Mouse (Mus musculus): Measurements from ENCODE around the gene Gm6121. TPM values are rescaled to one million over a fixed set of nuclear protein-coding genes. Genes with fewer than 3 reads are reported as not detected.

Gene Gm6121
- not detected for polyA plus RNA-seq (2014; fragmentation: Illumina TruSeq; extraction: RNeasy Lipid Tissue Mini Kit (QIAGEN cat#74804); ENCODE audit: low read depth, low replicate concordance)

GRCm38 (mm10) chrX:26935597-26935996 lies at the start of gene Gm6121:
Gm6121 (minus strand) TSS chrX:26935697.

Other genes with a start within 250 kb of the Gm6121 start
- not detected for gene Gm14525, start 233.1 kb downstream of the Gm6121 start, polyA plus RNA-seq (2014; fragmentation: Illumina TruSeq; extraction: RNeasy Lipid Tissue Mini Kit (QIAGEN cat#74804); ENCODE audit: low read depth, low replicate concordance)

Measured in adipose tissue, adult 10 weeks (tissue).